Mouse (Mus musculus) frontal cortex, adult 2 months (tissue): ENCODE measurements around the gene Rrm1. TPM values are rescaled to one million over a fixed set of nuclear protein-coding genes. Genes with fewer than 3 reads are reported as not detected.
"Not testable (repeated sequence)": the region's sequence is repeated elsewhere in the genome, so short reads cannot be mapped to it uniquely, and the experiment has no call there.

Source experiments
- DNase-seq, 2 experiments: peaks; one replicate each; pipeline ENCODE4 v3.0.0; 2022; ENCODE audit warnings: low spot score in 1 of 2; ENCODE audit errors: extremely low spot score in 1 of 2
- polyA plus RNA-seq: library from polyadenylated mRNA; depleted of rRNA; stranded (reverse); fragments of >200 nt; gene quantifications from 2 replicates; pipeline ENCODE4 v1.2.3, GENCODE M21; 2012; rRNA removed

The Rrm1 gene
- polyA plus RNA-seq, result 12.6 and 16.6 TPM in 2 replicates

DNA sequence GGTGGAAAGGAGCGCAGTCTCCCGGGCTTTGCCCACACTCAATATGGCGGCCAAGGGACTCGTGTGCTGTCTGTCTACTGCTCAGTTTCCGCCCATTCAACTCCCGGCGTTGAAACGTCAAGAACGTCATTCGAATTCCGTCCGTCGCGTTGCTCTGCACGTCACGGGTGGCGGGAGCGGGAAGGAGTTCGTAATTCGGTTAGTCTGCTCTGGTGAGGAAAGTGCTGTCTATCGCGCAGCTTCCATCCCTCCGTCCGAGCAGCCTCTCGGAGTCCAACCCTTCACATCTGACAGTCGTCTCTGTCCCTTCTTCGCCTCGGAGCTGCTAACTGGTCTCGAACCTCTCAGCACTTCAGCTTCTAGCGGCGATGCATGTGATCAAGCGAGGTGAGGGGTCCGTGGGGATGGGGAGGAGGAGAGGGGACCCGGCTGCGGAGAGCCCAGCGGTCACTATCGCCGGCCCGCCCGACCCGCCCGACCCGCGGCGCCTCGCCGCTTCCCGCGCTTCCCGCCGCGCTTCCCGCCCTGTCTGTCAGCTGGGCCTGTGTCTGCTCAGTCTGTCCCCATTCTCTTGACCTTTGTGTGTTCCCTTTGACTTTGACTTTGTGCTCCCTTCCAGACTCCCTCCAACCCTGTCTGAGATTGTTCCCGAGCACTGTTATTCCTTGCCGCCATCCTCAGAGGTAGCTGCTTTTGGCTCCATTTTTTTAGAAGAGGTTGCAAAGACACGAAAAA, at the start of gene Rrm1:
Gene Rrm1 (plus strand): TSS at position 39 of the 735 bp plus-strand sequence.
- DNase-seq, result peak; percentile 95 to 98

DNA sequence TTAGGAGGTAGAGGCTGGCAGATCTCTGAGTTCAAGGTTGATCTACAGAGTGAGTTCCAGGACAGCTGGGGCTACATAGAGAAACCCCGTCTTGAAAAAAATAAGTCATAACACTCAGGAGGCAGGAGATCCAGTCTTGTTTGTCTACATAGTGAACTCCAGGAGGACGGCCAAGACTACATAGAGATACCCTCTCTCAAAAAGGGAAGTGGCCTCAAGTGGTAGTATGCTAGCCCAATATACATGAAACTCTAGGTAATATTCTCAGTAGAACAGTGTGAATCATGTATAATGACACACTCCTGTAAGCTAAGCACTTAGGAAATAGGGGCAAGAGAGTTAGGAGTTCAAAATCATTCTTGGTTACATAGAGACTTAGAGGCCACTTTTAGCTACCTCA, 47.6 kb upstream of the Rrm1 start:
- DNase-seq, result no peak

DNA sequence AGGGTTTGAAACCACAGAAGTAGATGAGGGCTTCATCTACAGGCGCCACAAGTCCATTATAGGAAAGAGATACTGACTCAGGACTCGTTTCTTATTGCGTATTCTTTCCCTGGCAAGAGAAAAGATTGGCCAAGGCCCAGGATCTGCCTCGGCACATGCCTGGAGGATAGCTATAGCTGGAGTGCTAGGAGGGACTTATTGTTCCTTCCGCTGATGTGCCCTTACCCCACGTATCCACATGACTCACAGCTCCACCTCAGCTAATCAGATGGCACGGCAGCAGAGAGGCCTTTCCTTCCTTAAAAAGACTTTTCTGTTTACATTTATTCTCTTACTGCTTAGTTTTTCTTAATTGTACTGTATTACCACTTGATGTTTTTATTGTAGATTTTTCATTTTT, 45.6 kb upstream of the Rrm1 start:
- DNase-seq, result no peak

DNA sequence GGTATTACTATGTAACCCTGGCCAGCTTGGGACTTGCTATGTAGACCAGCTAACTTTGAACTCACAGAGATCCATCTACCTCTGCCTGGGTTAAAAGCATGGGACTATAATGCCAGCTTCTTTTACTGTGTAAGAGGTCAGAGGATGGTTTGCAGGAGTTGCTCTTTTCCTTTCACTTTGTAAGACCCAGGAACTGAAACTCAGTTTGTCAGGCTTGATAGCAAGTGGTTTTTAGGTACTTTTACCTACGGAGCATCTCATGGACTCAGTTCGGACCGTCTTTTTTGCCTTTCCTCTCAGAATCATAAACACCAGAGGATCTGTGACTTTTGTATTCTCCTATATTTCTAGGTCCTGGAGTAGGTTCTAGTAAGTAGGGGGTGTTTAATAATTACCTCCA, 45.2 kb upstream of the Rrm1 start:
- DNase-seq, result no peak

DNA sequence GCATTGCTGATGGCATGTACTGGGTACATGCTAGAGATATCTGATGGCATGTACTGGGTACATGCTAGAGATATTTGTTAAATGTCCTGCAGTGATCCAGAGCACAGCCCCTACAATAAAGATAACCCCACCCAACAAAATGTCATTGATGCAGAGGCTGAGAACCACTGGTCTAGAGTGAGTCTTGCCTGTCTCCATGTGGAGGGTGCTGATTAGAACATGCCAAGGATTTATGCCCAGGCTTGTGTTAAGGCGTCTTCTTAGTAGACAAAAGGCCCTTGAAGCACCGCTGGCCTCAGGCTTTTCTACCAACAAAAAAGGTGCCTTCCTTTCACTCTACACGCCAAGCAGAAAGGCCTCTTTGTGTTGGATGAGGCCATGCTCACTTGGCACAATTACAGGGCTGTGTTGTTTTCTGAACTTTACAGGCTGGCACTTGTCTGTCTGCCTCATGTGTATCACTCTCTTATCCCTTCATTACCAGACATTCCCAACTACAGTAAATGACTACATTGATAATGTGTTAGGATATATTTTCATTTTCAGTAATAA, 42.2 kb upstream of the Rrm1 start:
- no peak for DNase-seq

DNA sequence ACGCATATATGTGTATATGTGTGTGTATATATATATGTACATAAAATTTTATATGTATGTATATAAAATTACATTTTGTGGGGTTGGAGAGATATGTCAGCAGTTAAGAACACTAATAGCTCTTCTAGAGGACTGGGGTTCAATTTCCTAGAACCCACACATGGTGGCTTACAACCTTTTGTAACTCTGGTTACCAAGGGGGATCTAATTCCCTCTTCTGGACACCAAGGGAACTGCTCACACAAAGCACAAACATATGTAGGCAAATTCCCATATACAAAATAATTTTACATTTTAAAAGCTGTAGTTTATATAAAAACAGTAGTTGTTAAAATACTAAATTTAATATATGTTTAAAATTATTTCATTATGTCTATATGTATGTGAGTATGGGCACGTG, 37.4 kb upstream of the Rrm1 start:
- no peak for DNase-seq

DNA sequence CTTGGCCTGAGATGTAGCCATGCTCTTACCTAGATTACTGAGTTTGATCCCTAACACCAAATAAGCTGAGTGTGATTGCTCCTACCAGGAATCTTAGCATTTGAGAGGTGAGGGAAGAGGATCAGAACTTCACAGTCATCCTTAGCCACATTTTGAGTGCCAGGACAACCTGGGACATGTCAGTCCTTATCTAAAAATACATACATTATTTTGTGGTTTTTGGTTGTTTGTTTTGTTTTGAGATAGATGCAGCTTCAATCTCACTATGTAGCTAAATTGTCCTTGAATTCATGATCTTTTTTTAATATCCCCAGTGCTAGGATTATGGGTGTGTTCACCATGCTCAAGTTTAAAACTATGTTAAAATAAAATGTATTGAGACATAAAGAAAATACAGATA, 34.1 kb upstream of the Rrm1 start:
- no peak for DNase-seq

DNA sequence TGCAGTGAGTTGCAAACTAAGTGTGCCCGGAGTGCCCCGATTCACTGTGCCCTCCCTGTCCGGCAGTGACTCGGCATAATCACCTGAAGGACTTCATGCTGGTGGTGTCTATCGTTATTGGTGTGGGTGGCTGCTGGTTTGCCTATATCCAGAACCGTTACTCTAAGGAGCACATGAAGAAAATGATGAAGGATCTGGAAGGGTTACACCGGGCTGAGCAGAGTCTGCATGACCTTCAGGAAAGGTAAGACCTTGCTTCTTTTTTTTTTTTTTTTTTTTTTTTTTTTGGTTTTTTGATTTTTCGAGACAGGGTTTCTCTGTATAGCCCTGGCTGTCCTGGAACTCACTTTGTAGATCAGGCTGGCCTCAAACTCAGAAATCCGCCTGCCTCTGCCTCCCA, 26.2 kb upstream of the Rrm1 start:
- not testable (repeated sequence) for DNase-seq

DNA sequence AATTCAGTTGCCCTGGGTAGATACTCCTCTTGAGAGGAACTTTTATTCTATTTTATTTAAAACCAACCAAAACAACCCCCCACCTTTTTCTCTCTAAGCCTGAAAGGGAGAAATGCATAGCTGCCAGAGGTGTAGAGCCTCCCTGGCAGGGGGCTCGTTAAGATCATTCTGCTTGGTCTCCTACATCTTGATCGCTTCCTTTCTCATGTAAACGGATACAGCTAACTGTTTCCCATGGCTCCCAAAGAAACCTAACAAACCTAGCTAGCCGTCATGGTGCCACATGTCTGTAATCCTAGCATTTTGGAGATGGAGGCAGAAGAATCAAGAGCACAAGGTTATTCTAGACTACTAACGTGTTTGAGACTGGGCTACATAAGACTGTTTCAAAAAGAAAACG, 25.7 kb upstream of the Rrm1 start:
- no peak for DNase-seq

DNA sequence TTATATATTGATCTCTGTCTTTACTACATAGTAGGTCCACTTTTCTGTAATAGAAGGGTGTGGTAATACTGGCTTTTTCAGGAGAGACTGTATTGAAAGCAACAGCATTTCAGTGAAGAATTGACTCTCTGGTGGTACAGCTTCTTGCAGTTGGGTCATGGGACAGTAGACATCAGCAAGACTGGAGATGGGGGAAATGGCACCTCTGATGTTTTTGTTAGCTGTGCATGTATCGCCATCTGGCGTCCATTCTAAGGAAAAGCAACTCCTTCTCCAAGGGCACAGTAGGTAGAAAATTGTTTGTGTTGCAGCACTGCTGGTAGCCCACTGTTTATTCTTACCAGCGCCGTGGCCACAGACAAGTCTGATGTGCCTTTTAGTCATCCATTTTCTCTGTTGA, 24.1 kb upstream of the Rrm1 start:
- peak; percentile 9 to 65 for DNase-seq

DNA sequence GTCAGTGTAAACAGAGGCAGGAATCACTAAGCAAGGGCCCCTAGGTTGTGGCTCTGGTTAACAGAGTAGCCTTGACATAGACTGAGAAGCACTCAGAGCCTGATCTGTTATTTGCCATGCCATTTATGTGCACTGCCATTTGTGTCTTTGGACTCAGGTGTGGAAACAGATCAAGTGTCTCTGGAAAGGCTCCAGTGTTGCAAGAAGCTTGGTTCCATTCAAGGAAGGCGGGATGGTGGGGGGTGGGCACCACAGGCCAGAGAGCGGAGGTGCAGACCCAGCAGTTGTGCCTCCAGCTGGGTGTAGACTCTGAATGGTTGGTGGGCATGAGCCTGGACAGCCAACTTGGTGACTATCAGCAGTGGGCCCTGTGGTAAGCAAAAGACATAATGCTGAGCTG, 19.5 kb upstream of the Rrm1 start:
- DNase-seq, result no peak

DNA sequence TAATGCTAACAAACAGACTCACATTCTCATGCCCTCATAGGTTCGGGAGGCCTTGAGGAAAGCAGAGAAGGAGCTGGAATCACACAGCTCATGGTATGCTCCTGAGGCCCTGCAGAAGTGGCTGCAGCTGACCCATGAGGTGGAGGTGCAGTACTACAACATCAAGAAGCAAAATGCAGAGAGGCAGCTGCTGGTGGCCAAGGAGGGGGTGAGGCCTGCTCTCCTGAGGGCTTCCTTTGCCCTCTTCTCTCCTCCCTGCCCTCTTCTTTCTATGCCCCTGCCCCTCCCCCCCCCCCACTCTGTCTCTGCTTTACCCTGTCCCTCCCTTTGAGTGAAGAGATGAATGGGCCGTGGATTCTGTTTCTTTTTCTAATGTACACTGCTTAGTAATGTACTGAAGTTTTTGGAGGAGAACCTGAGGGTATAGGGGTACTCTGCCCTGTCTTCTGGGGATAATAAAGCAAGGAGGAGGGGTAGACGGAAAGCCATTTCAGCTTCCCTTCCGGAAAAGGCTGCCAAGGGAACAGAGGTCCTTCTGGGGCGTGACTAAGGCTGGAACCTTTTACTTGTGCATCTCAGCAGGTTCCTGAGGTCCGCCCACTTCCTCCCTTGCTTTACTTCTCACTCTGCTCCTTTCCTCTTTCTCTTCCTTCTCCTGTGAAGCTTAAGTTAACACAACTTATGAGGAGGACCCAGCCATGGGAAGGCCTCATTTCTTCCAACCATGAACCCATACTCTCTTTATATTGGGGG, 15.4 kb upstream of the Rrm1 start:
- DNase-seq, result no peak

DNA sequence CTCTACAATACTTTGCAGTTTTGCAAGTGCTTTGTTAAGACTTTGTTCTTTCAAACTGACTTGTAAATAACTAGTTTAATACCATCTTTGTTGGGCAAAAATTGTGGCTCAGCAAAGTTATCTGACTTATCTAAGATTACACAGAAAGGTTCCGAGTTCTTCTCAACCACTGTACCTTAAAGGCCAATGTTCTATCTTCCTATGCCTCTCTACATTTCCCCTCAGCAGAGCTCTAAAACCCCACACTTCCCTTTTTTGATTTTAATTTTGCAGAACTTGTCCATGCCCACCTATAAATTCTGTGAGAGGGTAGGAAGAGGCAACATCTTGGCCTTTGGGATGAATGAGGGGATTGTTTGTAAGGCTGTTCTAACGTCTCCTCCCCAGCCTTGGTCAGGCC, 7.2 kb upstream of the Rrm1 start:
- DNase-seq, result no peak

DNA sequence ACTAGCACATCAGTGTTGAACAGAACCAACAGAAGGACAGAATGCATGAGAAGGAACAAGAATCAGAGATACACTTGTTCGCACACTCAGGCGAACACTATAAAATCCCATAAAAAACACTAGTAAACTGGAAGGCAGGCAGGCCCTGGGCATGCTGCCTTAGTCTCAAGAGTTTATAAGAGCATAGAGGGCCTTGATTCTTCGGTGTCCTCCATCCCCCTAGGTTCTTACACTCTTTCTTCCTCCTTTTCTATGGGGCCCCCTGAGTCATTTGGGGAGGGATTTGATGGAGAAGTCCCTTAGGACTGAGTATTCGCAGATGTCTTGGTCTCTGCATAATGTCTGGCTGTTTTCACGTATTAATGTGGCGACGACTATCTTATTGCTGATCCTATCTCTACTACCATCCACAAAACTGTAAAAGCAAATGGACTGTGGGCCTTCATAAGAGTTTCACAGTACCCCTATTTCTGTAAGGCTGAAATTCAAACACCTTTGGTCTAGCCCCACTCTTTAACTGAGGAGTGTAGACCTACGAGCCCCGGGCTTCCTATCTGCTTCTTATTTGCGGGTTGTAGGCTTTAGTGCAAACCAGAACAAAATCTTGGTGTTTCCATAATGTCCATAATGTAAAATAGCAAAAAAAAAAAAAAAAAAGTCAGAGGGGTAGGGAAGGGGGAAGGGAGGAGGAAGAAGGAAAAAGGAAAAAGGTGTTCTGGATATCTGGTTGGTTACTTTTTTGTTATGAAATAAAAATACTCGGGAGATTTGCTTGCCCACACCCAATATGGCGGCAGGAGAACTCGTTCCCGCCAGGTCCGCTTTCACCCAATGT, 456 bp upstream of the Rrm1 start:
- no peak for DNase-seq

DNA sequence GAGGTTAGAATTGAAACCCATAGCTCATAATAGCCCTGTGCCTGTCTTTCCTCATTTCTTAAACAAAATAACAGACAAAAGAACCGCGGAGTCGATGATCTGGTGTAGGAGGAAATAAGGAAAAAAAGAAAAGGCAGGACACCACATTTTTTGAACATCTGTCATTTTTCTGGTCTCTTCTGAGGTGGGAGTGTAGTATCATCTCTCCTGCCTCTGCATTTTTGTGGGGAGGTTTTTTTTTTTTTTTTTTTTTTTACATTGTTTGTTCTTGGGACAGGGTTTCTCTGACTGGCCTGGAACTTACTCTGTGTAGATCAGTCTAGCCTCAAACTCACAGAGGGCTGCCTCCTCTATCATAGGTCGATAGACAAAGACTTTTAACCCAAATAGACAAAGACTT, 937 bp downstream of the Rrm1 start:
- DNase-seq, result no peak

DNA sequence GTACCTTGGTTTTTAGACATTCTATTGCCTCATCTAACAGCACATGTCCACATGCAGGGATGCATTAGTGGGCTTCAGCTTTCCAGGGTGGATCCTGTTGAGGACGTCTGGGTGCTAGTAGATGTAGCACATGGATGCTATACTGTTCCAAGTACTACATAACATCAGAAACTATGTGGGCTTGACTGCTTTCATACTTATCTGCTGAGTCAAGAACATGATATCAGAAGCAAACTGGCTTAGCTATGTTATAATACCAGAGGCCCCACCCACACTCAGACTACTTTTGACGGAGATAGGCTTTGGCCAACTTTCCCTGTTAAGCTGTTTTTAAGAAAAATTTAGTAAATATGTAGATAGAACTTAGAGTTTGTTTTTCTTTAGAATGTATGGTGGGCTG, 2.8 kb downstream of the Rrm1 start:
- no peak for DNase-seq

DNA sequence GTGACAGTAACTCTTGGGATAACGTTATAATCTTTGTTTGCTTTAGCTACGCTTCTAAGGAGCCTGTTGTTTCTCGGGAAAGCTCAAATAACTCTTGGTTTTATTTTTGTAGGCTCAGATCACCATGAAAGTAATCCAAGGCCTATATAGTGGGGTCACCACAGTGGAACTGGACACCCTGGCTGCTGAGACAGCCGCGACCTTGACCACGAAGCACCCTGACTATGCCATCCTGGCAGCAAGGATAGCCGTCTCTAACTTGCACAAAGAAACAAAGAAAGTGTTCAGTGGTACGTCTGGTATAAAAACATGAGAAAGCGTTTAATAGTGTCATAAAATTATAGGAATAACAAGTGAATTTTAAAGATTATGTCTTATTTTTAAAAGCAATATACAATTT, 4.9 kb downstream of the Rrm1 start:
- DNase-seq, result no peak

DNA sequence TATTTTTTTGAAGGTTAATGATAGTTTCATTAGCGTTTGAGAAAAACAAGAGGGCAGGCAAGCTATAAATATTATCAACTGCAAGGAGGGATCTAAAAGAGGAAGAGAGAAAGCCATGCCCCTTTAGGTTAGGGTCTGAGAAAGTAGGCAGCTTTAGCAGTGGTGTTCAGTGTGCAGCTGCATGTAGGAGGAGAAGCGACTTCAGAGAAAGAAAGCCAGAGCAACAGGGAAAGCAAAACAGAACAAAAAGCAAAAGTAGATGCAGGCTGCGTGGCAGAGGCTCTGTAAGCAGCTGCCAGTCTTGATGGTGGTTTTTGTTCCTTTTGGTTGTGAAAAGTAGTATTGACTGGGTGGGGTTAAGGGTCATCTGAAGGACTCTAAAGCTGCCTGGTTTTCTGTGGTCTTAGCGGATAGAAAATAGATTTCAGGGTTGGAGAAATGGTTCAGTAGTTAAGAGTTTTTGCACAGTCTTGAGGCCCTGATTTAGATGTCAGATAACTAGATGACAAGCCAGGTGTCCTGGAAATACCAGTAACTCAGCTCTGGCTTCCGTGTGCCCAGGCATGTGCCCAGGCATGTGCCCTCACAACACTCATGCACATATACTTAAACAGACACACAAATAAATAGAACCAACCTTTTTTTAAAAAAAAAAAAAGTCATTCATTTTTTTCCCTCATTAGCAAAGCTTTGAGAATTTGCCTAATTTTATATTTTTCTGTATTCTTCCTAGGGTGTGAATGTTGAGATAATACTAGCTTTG, 17.3 kb downstream of the Rrm1 start:
- no peak for DNase-seq

DNA sequence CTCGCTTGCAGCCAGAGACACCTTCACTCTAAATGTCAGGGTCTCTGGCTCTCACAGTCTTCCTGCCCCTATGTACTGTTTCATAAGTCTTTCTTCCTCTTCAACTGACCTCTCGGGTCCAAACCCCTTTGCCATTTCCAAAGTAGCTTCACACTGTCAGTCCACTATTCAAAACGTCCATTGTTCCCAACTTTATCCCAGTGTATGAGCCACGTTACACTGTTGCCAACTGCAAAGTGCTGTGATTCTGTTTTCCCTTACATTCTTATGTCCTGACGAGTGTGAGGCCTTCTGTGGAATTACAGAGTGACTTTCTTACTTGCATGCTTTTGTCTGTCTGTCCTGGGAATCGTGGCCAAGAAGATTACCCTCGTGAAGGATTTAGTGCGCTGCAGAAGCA, 26.1 kb downstream of the Rrm1 start:
- DNase-seq, result no peak

DNA sequence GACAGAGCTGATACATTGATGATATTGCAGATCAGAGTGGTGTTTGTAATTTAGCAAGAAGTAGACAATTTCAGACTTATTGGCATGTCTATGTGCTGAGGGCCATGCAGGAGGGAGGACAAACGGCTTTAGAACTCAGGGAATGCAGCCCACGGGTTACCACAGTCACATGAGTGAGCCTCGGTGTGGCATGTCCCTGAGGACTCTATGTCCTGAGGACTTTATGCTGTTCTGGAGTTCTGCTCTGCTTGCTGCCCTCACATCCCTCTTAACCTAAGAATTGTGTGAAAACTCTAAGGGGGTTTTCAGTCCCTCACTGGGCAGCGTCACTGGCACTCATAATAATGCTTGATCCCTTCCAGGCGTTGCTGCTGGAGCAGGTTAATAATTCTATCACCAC, 31.2 kb downstream of the Rrm1 start:
- no peak for DNase-seq
